Mouse (Mus musculus): ENCODE results near the gene Creb3l1. TPM values are rescaled to one million over a fixed set of nuclear protein-coding genes. Genes with fewer than 3 reads are reported as not detected.
A peak's percentile ranks its signal among the peaks of the same experiment; 100 is the strongest.

Creb3l1 gene
- polyA plus RNA-seq, 1 experiment, result 3.7 TPM

DNA sequence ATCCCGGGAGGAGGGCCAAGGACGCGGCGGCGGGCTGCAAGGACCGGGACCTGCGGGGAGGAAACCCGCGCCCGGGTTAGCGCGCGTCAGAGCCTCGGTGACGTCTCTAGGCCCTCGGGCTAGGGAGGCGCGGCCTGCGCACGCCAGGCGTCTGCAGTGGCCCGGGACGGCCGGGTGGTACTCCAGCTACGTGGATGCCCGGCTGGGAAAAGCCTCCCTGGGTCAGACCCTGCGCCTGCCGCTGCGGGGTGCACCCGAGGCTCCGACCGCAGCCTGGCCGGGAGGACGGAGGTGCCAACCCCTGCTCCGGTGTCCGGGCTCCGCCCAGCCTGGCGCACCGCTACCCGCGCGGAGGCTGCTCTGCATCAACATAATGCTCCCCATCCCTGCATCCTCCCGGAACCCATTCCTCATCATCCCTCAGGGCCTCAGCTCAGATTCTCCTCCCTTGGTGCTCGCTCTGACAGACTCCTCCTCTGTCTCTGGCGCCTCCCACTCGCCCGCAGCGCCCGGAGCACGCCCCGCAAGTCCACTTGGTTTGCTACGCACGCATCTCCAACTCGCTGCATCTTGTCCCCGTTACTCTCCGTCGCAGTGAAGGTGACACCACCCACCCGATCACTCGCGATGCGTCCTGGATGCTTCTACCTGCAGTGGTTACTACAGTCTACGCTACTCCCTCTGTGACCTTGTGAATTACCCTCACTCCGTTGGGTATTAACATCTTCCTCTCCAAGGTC is 35.3 kb upstream of the Creb3l1 start:
- no peak for TF ChIP-seq POLR2A (IDR thresholded peaks at IDR 0.05; ENCODE audit: borderline replicate concordance, low read depth, low read length)
- TF ChIP-seq CTCF (IDR thresholded peaks at IDR 0.05; ENCODE audit: low read depth, low read length), result no peak
- H3K4me3 ChIP-seq (ENCODE audit: insufficient read depth, low read length), result peak overlapping the region; percentile 55
- peaks cover 8% of the 10 kb centered on the region for H3K4me1 ChIP-seq (ENCODE audit: control insufficient read depth, insufficient read depth, low read length)
- H3K27ac ChIP-seq (ENCODE audit: insufficient read depth, low read depth, low read length), result no peak overlapping the region

DNA sequence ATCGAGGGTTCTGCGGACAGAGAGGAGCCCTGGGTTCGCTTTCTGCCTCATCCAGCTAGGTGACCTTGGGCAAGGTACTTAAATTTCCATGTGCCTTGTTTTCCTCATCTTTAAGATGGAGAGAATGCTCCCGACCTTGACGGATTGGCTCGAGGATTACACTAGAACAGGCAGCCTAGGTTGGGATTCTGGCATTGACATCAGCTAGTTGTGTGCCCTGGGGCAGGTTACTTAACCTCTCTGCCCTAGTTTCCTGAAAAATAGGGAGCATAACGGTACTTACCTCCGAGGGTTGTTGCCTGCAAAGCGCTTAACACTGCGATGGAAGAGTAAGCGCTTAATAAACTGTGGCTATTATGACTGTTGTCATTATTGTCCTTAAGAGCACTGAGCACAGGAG is 34.6 kb upstream of the Creb3l1 start:
- no peak overlapping the region for H3K27ac ChIP-seq (ENCODE audit: insufficient read depth, low read depth, low read length)
- TF ChIP-seq POLR2A (IDR thresholded peaks at IDR 0.05; ENCODE audit: borderline replicate concordance, low read depth, low read length) (no peak), CTCF (IDR thresholded peaks at IDR 0.05; ENCODE audit: low read depth, low read length) (no peak)
- H3K4me1 ChIP-seq (ENCODE audit: control insufficient read depth, insufficient read depth, low read length), result peaks cover 8% of the 10 kb centered on the region
- peak overlapping the region; percentile 55 for H3K4me3 ChIP-seq (ENCODE audit: insufficient read depth, low read length)

- Histone ChIP-seq H3K27ac (ENCODE audit: insufficient read depth, low read depth, low read length) (no peak overlapping the region), H3K4me1 (ENCODE audit: control insufficient read depth, insufficient read depth, low read length) (peaks cover 8% of the 10 kb centered on the region), H3K4me3 (ENCODE audit: insufficient read depth, low read length) (peak overlapping the region; percentile 55)
- TF ChIP-seq POLR2A (IDR thresholded peaks at IDR 0.05; ENCODE audit: borderline replicate concordance, low read depth, low read length) (no peak), CTCF (IDR thresholded peaks at IDR 0.05; ENCODE audit: low read depth, low read length) (peak; percentile 77)
These were observed 34.2 kb upstream of the Creb3l1 start for GRCm38 (mm10) chr2:92058469-92058868.

GRCm38 (mm10) chr2:92056760-92057159 is 32.5 kb upstream of the Creb3l1 start:
- H3K4me3 ChIP-seq (ENCODE audit: insufficient read depth, low read length), result no peak overlapping the region
- no peak overlapping the region for H3K27ac ChIP-seq (ENCODE audit: insufficient read depth, low read depth, low read length)
- TF ChIP-seq CTCF (IDR thresholded peaks at IDR 0.05; ENCODE audit: low read depth, low read length), result no peak
- TF ChIP-seq POLR2A (IDR thresholded peaks at IDR 0.05; ENCODE audit: borderline replicate concordance, low read depth, low read length), result no peak
- peaks cover 8% of the 10 kb centered on the region for H3K4me1 ChIP-seq (ENCODE audit: control insufficient read depth, insufficient read depth, low read length)

DNA sequence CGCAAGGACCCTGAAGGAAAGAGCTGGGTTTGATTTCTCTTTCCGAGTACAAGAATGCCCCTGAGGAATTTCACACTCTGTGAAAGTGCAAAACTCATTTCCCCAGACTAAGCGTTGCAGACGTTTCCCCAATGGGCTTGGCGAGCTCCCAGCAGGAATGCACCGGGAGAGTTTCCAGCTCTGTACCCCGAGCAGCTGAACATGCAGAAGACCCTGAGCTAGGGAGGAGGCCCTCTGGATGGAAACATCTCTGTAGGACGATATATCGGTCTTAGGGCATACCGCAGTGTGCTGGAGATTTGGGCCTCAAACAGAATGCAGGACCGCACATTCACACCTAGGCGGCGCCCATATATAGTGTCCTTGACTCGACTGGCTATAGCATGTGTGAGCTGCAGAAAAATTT is 31.5 kb upstream of the Creb3l1 start:
- Histone ChIP-seq H3K27ac (ENCODE audit: insufficient read depth, low read depth, low read length) (peak overlapping the region; percentile 47), H3K4me3 (ENCODE audit: insufficient read depth, low read length) (peak overlapping the region; percentile 49), H3K4me1 (ENCODE audit: control insufficient read depth, insufficient read depth, low read length) (peaks cover 8% of the 10 kb centered on the region)
- no peak for TF ChIP-seq POLR2A (IDR thresholded peaks at IDR 0.05; ENCODE audit: borderline replicate concordance, low read depth, low read length)
- TF ChIP-seq CTCF (IDR thresholded peaks at IDR 0.05; ENCODE audit: low read depth, low read length), result 0 out of 2 replicates have a peak, but pooled peaks have one; percentile 24

DNA sequence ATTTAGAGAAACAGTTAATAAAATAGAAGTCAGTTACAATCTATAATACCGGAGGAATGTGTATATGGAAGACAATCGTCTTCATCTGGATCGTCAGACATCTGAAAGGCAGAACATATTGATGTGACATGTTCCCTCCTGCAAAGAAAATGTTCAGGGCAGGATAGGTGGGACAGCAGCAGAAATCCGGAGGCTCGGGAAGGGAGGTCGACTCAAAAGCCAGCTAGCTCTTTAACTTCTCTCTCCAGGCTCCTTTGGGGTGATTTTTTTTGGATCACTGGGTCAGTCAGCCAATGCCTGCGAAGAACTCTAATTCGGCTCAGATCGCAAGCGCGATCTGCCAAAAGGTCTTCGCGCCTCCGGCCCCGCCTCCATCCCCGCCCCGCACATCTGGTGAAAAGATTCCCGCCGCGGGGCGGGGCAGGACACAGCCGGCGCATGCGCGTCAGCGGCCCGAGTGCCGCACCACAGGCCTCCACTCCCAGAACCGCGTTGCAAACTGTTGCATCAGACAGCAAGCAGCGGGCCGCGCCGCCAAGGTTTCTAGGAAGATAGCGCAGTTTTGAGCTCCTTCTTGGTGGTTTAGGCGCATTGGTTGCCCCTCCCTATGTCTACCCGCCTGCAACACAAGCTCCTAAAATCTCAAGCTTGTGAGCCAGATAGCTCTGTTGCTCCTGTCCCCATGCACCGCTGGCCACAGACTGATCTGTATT is 31.0 kb upstream of the Creb3l1 start:
- no peak for TF ChIP-seq CTCF (IDR thresholded peaks at IDR 0.05; ENCODE audit: low read depth, low read length)
- no peak for TF ChIP-seq POLR2A (IDR thresholded peaks at IDR 0.05; ENCODE audit: borderline replicate concordance, low read depth, low read length)
- Histone ChIP-seq H3K27ac (ENCODE audit: insufficient read depth, low read depth, low read length) (peak overlapping the region; percentile 47), H3K4me3 (ENCODE audit: insufficient read depth, low read length) (peak overlapping the region; percentile 49), H3K4me1 (ENCODE audit: control insufficient read depth, insufficient read depth, low read length) (peaks cover 8% of the 10 kb centered on the region)

DNA sequence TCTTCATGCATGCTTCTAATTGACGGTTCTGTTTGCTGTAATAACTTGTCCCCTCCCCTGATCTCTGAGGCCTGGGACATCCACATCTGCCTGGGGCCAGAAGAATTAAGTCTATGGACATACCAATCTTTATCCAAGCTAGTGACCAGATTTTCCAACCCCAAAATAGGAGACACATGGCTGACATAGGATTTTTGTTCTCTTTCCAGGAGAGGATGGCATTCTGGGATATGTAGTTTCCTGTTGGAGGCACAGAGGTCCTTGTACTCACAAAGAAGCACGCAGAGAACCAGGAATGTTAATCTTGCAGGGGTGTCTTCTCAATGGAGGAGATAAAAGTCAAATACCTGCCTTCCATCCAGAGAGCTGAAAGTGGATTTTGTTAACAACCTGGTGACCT is 28.5 kb upstream of the Creb3l1 start:
- Histone ChIP-seq H3K4me1 (ENCODE audit: control insufficient read depth, insufficient read depth, low read length) (peaks cover 8% of the 10 kb centered on the region), H3K27ac (ENCODE audit: insufficient read depth, low read depth, low read length) (no peak overlapping the region), H3K4me3 (ENCODE audit: insufficient read depth, low read length) (no peak overlapping the region)
- TF ChIP-seq POLR2A (IDR thresholded peaks at IDR 0.05; ENCODE audit: borderline replicate concordance, low read depth, low read length) (no peak), CTCF (IDR thresholded peaks at IDR 0.05; ENCODE audit: low read depth, low read length) (no peak)

DNA sequence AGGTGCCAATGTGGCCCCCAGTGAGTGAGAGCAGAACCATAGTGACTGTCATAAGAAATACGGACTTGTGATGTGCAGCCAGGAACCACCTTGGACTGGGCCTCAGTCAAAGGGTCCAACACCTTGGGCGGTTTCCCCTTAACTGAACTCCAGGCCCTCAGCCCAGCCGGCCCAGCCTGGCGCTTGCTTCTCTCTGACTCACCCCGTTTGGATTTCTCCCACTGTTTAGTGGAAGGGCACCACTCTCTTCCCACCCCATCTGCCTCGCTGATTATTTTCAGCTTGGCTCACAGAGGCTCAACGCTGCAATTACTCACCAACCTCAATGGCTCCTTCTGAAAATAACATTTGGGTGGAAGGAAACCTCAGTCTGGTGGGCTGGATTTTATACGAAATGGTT is 27.9 kb upstream of the Creb3l1 start:
- H3K4me3 ChIP-seq (ENCODE audit: insufficient read depth, low read length), result no peak overlapping the region
- H3K4me1 ChIP-seq (ENCODE audit: control insufficient read depth, insufficient read depth, low read length), result peaks cover 8% of the 10 kb centered on the region
- no peak for TF ChIP-seq CTCF (IDR thresholded peaks at IDR 0.05; ENCODE audit: low read depth, low read length)
- TF ChIP-seq POLR2A (IDR thresholded peaks at IDR 0.05; ENCODE audit: borderline replicate concordance, low read depth, low read length), result no peak
- H3K27ac ChIP-seq (ENCODE audit: insufficient read depth, low read depth, low read length), result no peak overlapping the region

DNA sequence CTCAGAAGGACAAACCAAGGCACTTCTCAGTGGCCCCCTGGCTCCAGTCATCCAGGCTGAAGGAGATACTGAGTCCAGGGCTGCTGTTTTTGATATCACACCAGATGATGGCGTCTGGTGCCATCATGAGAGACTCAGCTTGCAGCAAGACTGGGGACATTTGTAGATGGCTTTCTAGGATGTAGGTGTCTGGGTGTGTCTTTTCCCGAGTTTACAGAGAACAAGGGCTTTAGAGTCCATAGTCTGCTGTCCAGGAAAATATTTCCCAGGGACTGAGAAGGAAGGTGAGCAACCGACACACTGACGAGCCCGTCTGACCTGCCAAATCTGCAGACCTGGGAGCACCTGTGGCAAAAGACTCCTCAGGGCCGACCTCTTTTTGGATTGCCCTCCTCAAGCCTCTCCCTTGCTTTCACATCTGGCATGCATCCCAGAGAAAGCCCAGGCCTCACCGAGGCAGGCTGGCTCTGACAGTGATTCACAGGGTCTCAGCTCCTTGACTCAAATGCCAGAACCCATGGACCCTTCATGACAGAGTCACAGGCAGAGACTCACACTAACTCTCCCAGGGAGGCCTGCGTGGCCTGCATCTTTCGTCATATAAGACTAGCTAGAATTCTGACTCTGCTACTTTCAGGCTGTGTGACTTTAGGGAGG is 23.9 kb upstream of the Creb3l1 start:
- no peak overlapping the region for H3K4me3 ChIP-seq (ENCODE audit: insufficient read depth, low read length)
- H3K4me1 ChIP-seq (ENCODE audit: control insufficient read depth, insufficient read depth, low read length), result no peaks in the 10 kb centered on the region
- no peak overlapping the region for H3K27ac ChIP-seq (ENCODE audit: insufficient read depth, low read depth, low read length)
- TF ChIP-seq CTCF (IDR thresholded peaks at IDR 0.05; ENCODE audit: low read depth, low read length), result no peak
- TF ChIP-seq POLR2A (IDR thresholded peaks at IDR 0.05; ENCODE audit: borderline replicate concordance, low read depth, low read length), result no peak

- Histone ChIP-seq H3K4me3 (ENCODE audit: insufficient read depth, low read length) (no peak overlapping the region), H3K4me1 (ENCODE audit: control insufficient read depth, insufficient read depth, low read length) (no peaks in the 10 kb centered on the region), H3K27ac (ENCODE audit: insufficient read depth, low read depth, low read length) (no peak overlapping the region)
- TF ChIP-seq POLR2A (IDR thresholded peaks at IDR 0.05; ENCODE audit: borderline replicate concordance, low read depth, low read length), result no peak
- no peak for TF ChIP-seq CTCF (IDR thresholded peaks at IDR 0.05; ENCODE audit: low read depth, low read length)
These were observed 23.3 kb upstream of the Creb3l1 start for GRCm38 (mm10) chr2:92047601-92048000.

All from bone marrow macrophage, adult 2 months (primary cell).